In the genomic region with DNA sequence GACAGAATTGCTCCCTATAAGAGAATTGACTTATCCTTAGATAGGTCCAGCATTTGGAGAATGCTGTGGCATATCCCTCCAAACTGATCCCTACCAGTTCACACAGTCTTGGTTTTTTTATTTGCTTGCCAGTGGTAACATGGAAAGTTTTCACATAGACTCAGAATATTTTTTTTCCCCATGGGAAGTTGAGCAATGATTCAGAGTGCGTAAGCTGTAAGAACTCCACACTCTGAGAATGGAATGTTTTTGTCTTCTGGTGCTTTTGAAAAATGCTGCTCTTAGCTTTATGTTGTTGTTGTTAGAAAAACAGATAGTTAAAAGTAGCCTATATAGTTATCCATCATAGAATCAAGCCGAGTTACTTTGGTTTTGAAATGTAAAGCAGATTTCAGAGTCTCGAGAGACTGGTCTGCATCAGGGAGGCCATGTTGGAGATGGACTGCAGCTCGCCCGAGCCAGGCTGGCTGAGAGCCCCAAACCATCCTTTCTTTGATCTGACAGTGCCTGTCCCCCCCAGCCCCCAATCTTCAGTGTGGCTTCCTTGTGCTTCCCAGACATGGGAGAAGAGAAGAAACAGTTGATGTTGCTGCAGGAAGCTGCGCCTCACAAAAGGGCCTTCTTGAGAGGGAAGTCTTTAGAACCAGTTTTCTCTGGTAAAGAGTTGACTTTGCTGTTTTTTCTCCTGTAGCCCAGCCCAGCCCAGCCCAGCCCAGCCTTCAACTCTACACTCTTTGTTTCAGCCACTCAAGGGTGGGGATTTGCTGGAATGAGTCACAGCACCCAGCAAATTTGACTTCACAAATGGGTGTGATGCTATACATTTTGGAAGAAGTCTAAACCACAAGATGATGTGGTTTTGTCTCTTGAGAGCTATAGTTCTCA, we compare ENCODE assay signal across 11 mouse cellular contexts. TPM values are rescaled to one million over a fixed set of nuclear protein-coding genes. Genes with fewer than 3 reads are reported as not detected.
DNase-seq lines count a peak whose midpoint lies in the region; ATAC-seq and TF ChIP-seq lines count a peak whose summit lies in the region.
"Had no signal": no experiment of that assay in that cellular context is flagged by ENCODE, and none has a peak within 500 bp of the region (broad histone marks: within the 10 kb centered on the region; RNA-seq: fewer than 3 reads in every experiment).

No protein-coding gene starts in this region.

- H3K79me2 ChIP-seq in C2C12 (ENCODE audit: control insufficient read depth, insufficient read depth): peaks cover 4% of the 10 kb centered on the region
- no peaks in the 10 kb centered on the region for H3K79me2 ChIP-seq in CH12.LX (replicated peaks; ENCODE audit: control insufficient read depth, extremely low read depth, insufficient read depth, poor library complexity, severe bottlenecking)

- in situ Hi-C loops in CH12.LX (cut with MboI; ENCODE audit: low pct_ligation_motif_present, low pct_unique_long_range_greater_than_20kb, low sequenced_read_pairs): loop anchor here (5.0 kb wide), 1 partner anchor 186 kb away; no protein-coding TSS in a partner anchor

- TF ChIP-seq EP300 in CH12.LX (IDR thresholded peaks at IDR 0.05; ENCODE audit: low read length): no peak

- peak; percentile 70 for ATAC-seq in inflammation-experienced regulatory T-cells, adult 6 months

- no peak overlapping the region for H3K4me2 ChIP-seq in CH12.LX (ENCODE audit: insufficient read depth, low read depth, poor library complexity, severe bottlenecking)
- H3K4me2 ChIP-seq: midbrain, embryonic 12.5 days had no signal

- no peak for TF ChIP-seq POLR2A in CH12.LX (IDR thresholded peaks at IDR 0.05; ENCODE audit: low read depth, low read length)

- H3K27ac ChIP-seq in CH12.LX (ENCODE audit: insufficient read depth, low read depth): no peak overlapping the region
- H3K27ac ChIP-seq: midbrain, embryonic 12.5 days had no signal

- TF ChIP-seq RAD21 in CH12.LX (IDR thresholded peaks at IDR 0.05; ENCODE audit: low read depth, low read length): no peak

- H3K9me3 ChIP-seq in CH12.LX (replicated peaks; ENCODE audit: low read length): no peaks in the 10 kb centered on the region
- H3K9me3 ChIP-seq: midbrain, embryonic 12.5 days had no signal

- TF ChIP-seq CTCF in C2C12 (IDR thresholded peaks at IDR 0.05; ENCODE audit: control insufficient read depth, insufficient read depth, insufficient read length): no peak
- no peak for TF ChIP-seq CTCF in CH12.LX (conservative IDR thresholded peaks at IDR 0.05 in 1 of 2, IDR thresholded peaks at IDR 0.05 in 1 of 2; ENCODE audit: low read depth in 2 of 2, low read length in 2 of 2)

- no peak overlapping the region for H3K9ac ChIP-seq in CH12.LX (ENCODE audit: insufficient read depth, low read depth)
- H3K9ac ChIP-seq: midbrain, embryonic 12.5 days had no signal

- peak; percentile 13 to 31 for DNase-seq in kidney, postnatal 4 days
- DNase-seq in kidney, adult 18-20 months: no peak
- peak; percentile 73 for DNase-seq in CH12.LX (ENCODE audit: extremely low read depth)
- DNase-seq in right cerebral cortex, postnatal 4 days: no peak
- no peak for DNase-seq in cerebellum, adult 9-11 months
- DNase-seq: adrenal gland, adult 8-10 months; cerebellum, postnatal 25 days; kidney, adult 11 months had no signal

- dilution Hi-C loops in CH12.LX (cut with MboI; ENCODE audit: extremely low pct_ligation_motif_present, extremely low pct_unique_long_range_greater_than_20kb, low sequenced_read_pairs): no loop called here

- no peak overlapping the region for H3K4me3 ChIP-seq in C2C12 (ENCODE audit: insufficient read depth, poor library complexity, severe bottlenecking)
- H3K4me3 ChIP-seq in CH12.LX (replicated peaks in 1 of 3; ENCODE audit: low read depth in 2 of 3, low read length in 2 of 3, poor library complexity in 1 of 3): no peak overlapping the region
- H3K4me3 ChIP-seq: midbrain, embryonic 12.5 days had no signal

- peak overlapping the region; percentile 63 for H3ac ChIP-seq in C2C12 (ENCODE audit: control insufficient read depth, insufficient read length, low read depth)

- peaks cover 11 to 36% of the 10 kb centered on the region in 2 experiments for H3K4me1 ChIP-seq in CH12.LX (ENCODE audit: control insufficient read depth in 1 of 2, insufficient read depth in 2 of 2)
- H3K4me1 ChIP-seq: midbrain, embryonic 12.5 days had no signal

- H3K36me3 ChIP-seq in C2C12 (ENCODE audit: control insufficient read depth, insufficient read depth) (peaks cover 42% of the 10 kb centered on the region), CH12.LX (replicated peaks in 1 of 2; ENCODE audit: control insufficient read depth in 1 of 2, insufficient read depth in 1 of 2, low read length in 1 of 2) (peaks cover 30 to 56% of the 10 kb centered on the region in 2 experiments)

- H3K79me3 ChIP-seq in C2C12 (ENCODE audit: low read depth): no peaks in the 10 kb centered on the region

- H3K27me3 ChIP-seq in C2C12 (ENCODE audit: control insufficient read depth, insufficient read depth, insufficient read length) (no peaks in the 10 kb centered on the region), CH12.LX (replicated peaks) (no peaks in the 10 kb centered on the region)

TF ChIP-seq in C2C12, 6 proteins besides CTCF, POLR2A, EP300 and RAD21:
- no peak for TF ChIP-seq MAX (IDR thresholded peaks at IDR 0.05)
- no peak for TF ChIP-seq MYOG (IDR thresholded peaks at IDR 0.05; ENCODE audit: control insufficient read depth, extremely low read depth, insufficient read length)
- peak; percentile 92 for TF ChIP-seq CEBPB (IDR thresholded peaks at IDR 0.05; ENCODE audit: low read depth)
- TF ChIP-seq USF1 (IDR thresholded peaks at IDR 0.05; ENCODE audit: low read depth): no peak
- TF ChIP-seq FOSL1 (IDR thresholded peaks at IDR 0.05; ENCODE audit: insufficient read depth, low read length, poor library complexity, severe bottlenecking): peak; percentile 56
- TF ChIP-seq MYOD1 (IDR thresholded peaks at IDR 0.05; ENCODE audit: control insufficient read depth, insufficient read length, low read depth): peak; percentile 23

TF ChIP-seq in CH12.LX, 34 proteins besides CTCF, POLR2A, EP300 and RAD21:
- peak; percentile 74; the same call in 1 of the 2 replicates for TF ChIP-seq IRF4 (IDR thresholded peaks at IDR 0.05; ENCODE audit: low read depth, low read length)
- TF ChIP-seq USF1 (IDR thresholded peaks at IDR 0.05; ENCODE audit: low read depth, low read length): no peak
- 0 out of 2 replicates have a peak, but pooled peaks have one; percentile 27 for TF ChIP-seq ETS1 (conservative IDR thresholded peaks at IDR 0.05; ENCODE audit: low read depth, low read length)
- peak; percentile 48; the same call in 1 of the 2 replicates for TF ChIP-seq MAFK (IDR thresholded peaks at IDR 0.05; ENCODE audit: insufficient replicate concordance, low read length)
- TF ChIP-seq CHD1 (IDR thresholded peaks at IDR 0.05; ENCODE audit: low read depth, low read length): no peak
- peak; percentile 67 for TF ChIP-seq BHLHE40 (IDR thresholded peaks at IDR 0.05; ENCODE audit: low read depth, low read length)
- 0 out of 2 replicates have a peak, but pooled peaks have one; percentile 10 for TF ChIP-seq JUND (conservative IDR thresholded peaks at IDR 0.05; ENCODE audit: low read depth, low read length)
- no peak for TF ChIP-seq RCOR1 (conservative IDR thresholded peaks at IDR 0.05; ENCODE audit: low read depth, low read length)

RNA-seq across cellular contexts. Expression of a gene that starts 22.2 kb away (rescaled TPM):
- polyA plus RNA-seq in C2C12 (2012; fragmentation: generic; extraction: Trizol) (237 TPM), CH12.LX (2012; ENCODE audit: insufficient read length, low read depth) (203 and 220 TPM in 2 replicates)
- total RNA-seq in CH12.LX (2012; rRNA removed) (89.6 and 93.1 TPM in 2 replicates), CH12.LX (2014; rRNA removed) (104 and 111 TPM in 2 replicates)
- polyA plus RNA-seq in inflammation-experienced regulatory T-cells, adult 6 months (2017; shearing (Covaris generic)): 100 to 1,000 TPM; 403 to 748 (median 453) TPM

RNA-seq across cellular contexts. Expression of a gene that starts 50.7 kb away (rescaled TPM):
- 5.4 TPM for polyA plus RNA-seq in C2C12 (2012; fragmentation: generic; extraction: Trizol)
- total RNA-seq in CH12.LX (2012; rRNA removed): 0.08 TPM in 1 of 2 replicates, not detected in the other
- total RNA-seq in CH12.LX (2014; rRNA removed): not detected in 2 replicates
- not detected in 2 replicates for polyA plus RNA-seq in CH12.LX (2012; ENCODE audit: insufficient read length, low read depth)
- polyA plus RNA-seq in inflammation-experienced regulatory T-cells, adult 6 months (2017; shearing (Covaris generic)): 1 to 10 TPM; 1.6 to 3.8 (median 3.6) TPM

RNA-seq across cellular contexts. Expression of a gene that starts 59.6 kb away (rescaled TPM):
- polyA plus RNA-seq in C2C12 (2012; fragmentation: generic; extraction: Trizol) (27.8 TPM), CH12.LX (2012; ENCODE audit: insufficient read length, low read depth) (1.4 and 1.8 TPM in 2 replicates)
- total RNA-seq in CH12.LX (2012; rRNA removed) (0.92 and 2.0 TPM in 2 replicates), CH12.LX (2014; rRNA removed) (1.9 and 2.2 TPM in 2 replicates)
- polyA plus RNA-seq in inflammation-experienced regulatory T-cells, adult 6 months (2017; shearing (Covaris generic)): under 1 TPM; 0.16 to 0.34 (median 0.16) TPM

Comparison
In these comparisons a context has a peak if more than half of its experiments do, and no peak if none do; other contexts are left out.
1. DNase-seq: peak in kidney, postnatal 4 days (2 of 2) and CH12.LX (single experiment); none in kidney, adult 18-20 months (single experiment), right cerebral cortex, postnatal 4 days (single experiment) and cerebellum, adult 9-11 months (single experiment).
2. RNA of a gene that starts 59.6 kb away (polyA plus RNA-seq): 27.8 TPM in C2C12 (single experiment); 1.4 to 1.8 TPM in CH12.LX and 0.16 to 0.34 TPM in inflammation-experienced regulatory T-cells, adult 6 months; every median in the first group is over 10 times any median in the second.